Mouse (Mus musculus) hindbrain, embryonic 10.5 days (tissue): ENCODE results near the gene Gm45015. TPM values are rescaled to one million over a fixed set of nuclear protein-coding genes. Genes with fewer than 3 reads are reported as not detected.
"Not testable (repeated sequence)": the region's sequence is repeated elsewhere in the genome, so short reads cannot be mapped to it uniquely, and the experiment has no call there.

ENCODE experiments used
- DNase-seq: peaks from one replicate; pipeline ENCODE4 v3.0.0-alpha.2; 2017; ENCODE audit warnings: low spot score
- H3K27ac ChIP-seq: fragments of 300-500 bp; sonication (generic); 2 replicates; pipeline ENCODE4 v1.5.1; 2016; ENCODE audit warnings: mild to moderate bottlenecking, moderate library complexity
- H3K27me3 ChIP-seq: fragments of 300-500 bp; sonication (generic); 2 replicates; pipeline ENCODE4 v1.6.1; 2016; ENCODE audit warnings: mild to moderate bottlenecking; ENCODE audit not compliant: poor library complexity, insufficient read depth, severe bottlenecking
- H3K36me3 ChIP-seq: fragments of 300-500 bp; sonication (generic); 2 replicates; pipeline ENCODE4 v1.6.1; 2016; ENCODE audit warnings: mild to moderate bottlenecking, moderate library complexity
- H3K4me1 ChIP-seq: fragments of 300-500 bp; sonication (generic); replicated peaks from 2 replicates; pipeline ENCODE4 v1.6.1; 2016; ENCODE audit warnings: mild to moderate bottlenecking
- H3K4me3 ChIP-seq: fragments of 300-500 bp; sonication (generic); 2 replicates; pipeline ENCODE4 v1.5.1; 2016; ENCODE audit warnings: mild to moderate bottlenecking, moderate library complexity
- H3K9me3 ChIP-seq: fragments of 300-500 bp; sonication (generic); 2 replicates; pipeline ENCODE4 v1.6.1; 2016; ENCODE audit warnings: mild to moderate bottlenecking, moderate library complexity
- WGBS: fragments of 180-500 bp; shearing (Covaris S2); methylation state at CpG from one replicate; pipeline ENCODE4 v1.1.7; 2016; 5-methylcytosine and 5-hydroxymethylcytosine counted together
- polyA plus RNA-seq: library from polyadenylated mRNA; unstranded; fragments of >200 nt; fragmentation: Nextera tagmentation; extraction: Ambion mirVana; gene quantifications from 2 replicates; pipeline ENCODE4 v1.2.1, GENCODE M21; 2016

Gm45015 gene
- polyA plus RNA-seq, 1 experiment from 2014 or later, result not detected

DNA sequence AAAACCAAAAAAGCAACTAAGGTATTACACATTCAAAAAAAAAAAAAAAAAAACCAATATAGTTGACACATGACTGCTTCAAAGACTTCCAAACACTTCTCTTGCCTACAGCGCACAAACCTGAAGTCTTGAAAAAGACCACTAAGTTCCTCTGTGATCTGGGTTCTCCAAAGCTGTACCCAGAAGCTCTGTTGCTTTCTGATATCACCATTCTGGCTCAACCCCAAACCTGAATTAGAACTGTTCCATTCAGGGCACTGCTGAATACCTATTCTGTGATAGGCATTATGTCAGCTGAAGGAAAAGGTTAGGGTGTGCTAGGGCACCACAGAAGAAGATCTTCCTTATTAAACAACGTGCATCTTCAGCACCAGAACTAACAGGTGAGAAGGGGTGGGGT is 9.4 kb downstream of the Gm45015 start:
- DNase-seq, result no peak
- Histone ChIP-seq H3K27me3 (no peaks in the 10 kb centered on the region; the same call in 1 of the 2 replicates), H3K27ac (no peak overlapping the region), H3K9me3 (no peaks in the 10 kb centered on the region), H3K36me3 (no peaks in the 10 kb centered on the region), H3K4me3 (no peak overlapping the region), H3K4me1 (no peaks in the 10 kb centered on the region)
- 80% methylated on average over 2 of the region's 2 CpGs for WGBS

DNA sequence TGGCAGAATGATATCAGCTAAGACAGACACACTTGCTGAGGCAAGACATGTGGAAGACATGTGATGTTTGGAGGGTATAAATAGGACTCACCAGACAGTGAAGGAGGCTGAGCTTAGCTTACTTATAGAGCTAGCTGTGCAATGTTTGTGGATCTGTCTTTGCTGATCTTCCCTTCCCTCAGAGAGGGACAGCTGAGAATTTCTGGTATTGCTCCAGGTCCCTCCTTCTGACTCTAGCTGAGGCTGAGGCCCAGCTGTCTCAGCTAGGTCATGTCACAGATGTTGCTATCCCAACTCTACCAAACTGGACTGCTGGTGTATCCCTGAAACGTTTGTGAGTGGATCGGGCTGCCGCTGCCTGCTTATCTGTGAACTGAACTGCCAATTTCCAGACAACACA is 15.6 kb downstream of the Gm45015 start:
- 80% methylated on average over 3 of the region's 3 CpGs for WGBS
- Histone ChIP-seq H3K36me3 (no peaks in the 10 kb centered on the region), H3K9me3 (no peaks in the 10 kb centered on the region), H3K27ac (no peak overlapping the region), H3K4me3 (no peak overlapping the region), H3K4me1 (no peaks in the 10 kb centered on the region), H3K27me3 (no peaks in the 10 kb centered on the region; the same call in 1 of the 2 replicates)
- no peak for DNase-seq

DNA sequence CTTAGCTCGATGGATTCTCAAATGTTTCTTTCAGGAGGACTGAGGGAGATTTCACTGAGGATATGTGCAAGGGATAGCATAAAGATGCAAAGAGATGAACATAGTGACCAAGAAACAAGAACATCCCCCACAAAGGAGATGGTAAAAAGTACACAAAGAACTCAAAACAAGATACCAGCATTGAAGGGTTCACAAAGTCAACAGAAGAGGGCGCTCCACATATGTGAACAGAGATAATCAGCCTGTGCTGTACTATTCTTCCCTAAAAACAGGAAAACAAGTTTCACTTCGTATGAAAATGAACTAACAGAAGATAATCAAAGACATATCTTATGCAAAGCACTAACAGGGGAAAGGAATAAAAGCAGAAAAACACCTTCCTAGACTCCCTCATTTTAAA is 24.1 kb downstream of the Gm45015 start:
- Histone ChIP-seq H3K27ac (no peak overlapping the region), H3K4me1 (no peaks in the 10 kb centered on the region), H3K4me3 (no peak overlapping the region), H3K36me3 (no peaks in the 10 kb centered on the region), H3K9me3 (no peaks in the 10 kb centered on the region), H3K27me3 (no peaks in the 10 kb centered on the region)
- WGBS, result 45% methylated on average over 3 of the region's 3 CpGs
- no peak for DNase-seq

DNA sequence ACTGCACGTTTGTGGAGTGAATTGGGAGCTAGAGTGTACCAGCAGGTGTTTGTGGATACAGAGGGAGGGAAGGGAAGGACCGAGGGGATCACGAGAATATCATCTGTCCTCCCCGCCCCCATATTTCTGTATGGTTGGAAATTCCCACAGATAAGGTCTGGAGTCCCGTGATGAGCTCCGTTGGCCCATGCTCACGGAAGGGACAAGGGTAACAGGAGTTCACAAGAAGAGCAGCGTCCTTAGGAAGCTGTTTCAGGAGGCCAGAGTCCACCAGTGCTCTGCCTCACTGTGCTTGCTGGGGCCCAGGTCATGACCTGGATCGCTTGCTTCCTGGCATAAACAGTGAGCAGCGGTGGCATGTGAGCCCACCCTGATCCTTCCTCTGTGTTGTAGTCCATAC is 40.9 kb downstream of the Gm45015 start:
- DNase-seq, H3K36me3 ChIP-seq, H3K27ac ChIP-seq, H3K4me3 ChIP-seq, H3K4me1 ChIP-seq, H3K27me3 ChIP-seq, H3K9me3 ChIP-seq: not testable (repeated sequence)
- 72% methylated on average over 10 of the region's 10 CpGs for WGBS

DNA sequence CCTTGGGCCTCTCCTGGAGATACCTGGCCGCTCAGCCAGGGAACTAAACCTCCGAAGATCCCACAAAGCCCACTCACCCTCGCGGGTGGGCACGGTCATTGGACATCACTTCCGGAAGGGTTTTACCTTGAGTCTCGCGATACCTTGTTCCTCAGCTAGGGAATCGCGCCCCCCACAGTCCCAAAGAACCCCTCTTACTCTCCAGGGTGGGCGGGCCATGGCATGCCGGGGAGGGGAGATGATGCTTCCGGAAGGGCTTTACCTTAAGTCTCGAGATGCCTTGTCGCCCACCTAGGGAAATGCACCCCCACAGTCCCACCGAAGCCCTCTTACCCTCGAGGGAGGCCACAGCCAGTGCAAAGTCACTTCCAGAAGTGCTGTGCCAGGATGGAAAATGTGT is 43.8 kb downstream of the Gm45015 start, which contains the start of the genes Xlr5a and Xlr5c:
Gene Xlr5a (minus strand): TSS at position 101 of the 400 bp plus-strand sequence.
Gene Xlr5c (minus strand): TSS at position 101 of the 400 bp plus-strand sequence.
- H3K27me3 ChIP-seq, H3K27ac ChIP-seq, H3K4me3 ChIP-seq, DNase-seq, H3K36me3 ChIP-seq, H3K9me3 ChIP-seq, H3K4me1 ChIP-seq: not testable (repeated sequence)
- 95% methylated on average over 15 of the region's 17 CpGs for WGBS

Other genes with a start within 250 kb of the Gm45015 start
- gene Xlr3a, start 239.7 kb downstream of the Gm45015 start, polyA plus RNA-seq, result 2.1 and 2.7 TPM in 2 replicates
- gene Gm14685, start 219.8 kb downstream of the Gm45015 start, polyA plus RNA-seq, result 0.24 and 0.26 TPM in 2 replicates
- not detected in 2 replicates for gene Xlr5b, start 188.0 kb downstream of the Gm45015 start, polyA plus RNA-seq
- not detected in 2 replicates for gene DXBay18, start 187.4 kb downstream of the Gm45015 start, polyA plus RNA-seq
- gene Spin2d, start 159.9 kb downstream of the Gm45015 start, polyA plus RNA-seq, result not detected in 2 replicates
- 11.1 and 12.8 TPM in 2 replicates for gene Xlr3b, start 144.6 kb downstream of the Gm45015 start, polyA plus RNA-seq
- 0.45 and 0.68 TPM in 2 replicates for gene Xlr4b, start 122.5 kb downstream of the Gm45015 start, polyA plus RNA-seq
- 14.1 and 19.8 TPM in 2 replicates for gene F8a, start 108.5 kb downstream of the Gm45015 start, polyA plus RNA-seq
- gene Xlr4c, start 93.7 kb downstream of the Gm45015 start, polyA plus RNA-seq, result 0.27 TPM in 1 of 2 replicates, not detected in the other
- gene Xlr3c, start 71.5 kb downstream of the Gm45015 start, polyA plus RNA-seq, result 0.20 and 0.30 TPM in 2 replicates
- not detected in 2 replicates for gene Xlr5a, start 43.9 kb downstream of the Gm45015 start, polyA plus RNA-seq
- gene Xlr5c, start 43.9 kb downstream of the Gm45015 start, polyA plus RNA-seq, result not detected in 2 replicates
- 12.6 and 13.4 TPM in 2 replicates for gene Zfp275, start 5.8 kb upstream of the Gm45015 start, polyA plus RNA-seq
- not detected in 2 replicates for gene Gm18336, start 61.9 kb upstream of the Gm45015 start, polyA plus RNA-seq
- 0.10 and 0.17 TPM in 2 replicates for gene Zfp92, start 74.3 kb upstream of the Gm45015 start, polyA plus RNA-seq
- gene Trex2, start 98.5 kb upstream of the Gm45015 start, polyA plus RNA-seq, result 0.16 TPM in 1 of 2 replicates, not detected in the other
- 79.7 and 81.4 TPM in 2 replicates for gene Haus7, start 122.2 kb upstream of the Gm45015 start, polyA plus RNA-seq
- 17.0 and 24.3 TPM in 2 replicates for gene Bgn, start 146.8 kb upstream of the Gm45015 start, polyA plus RNA-seq
- 0.21 and 0.42 TPM in 2 replicates for gene Atp2b3, start 166.2 kb upstream of the Gm45015 start, polyA plus RNA-seq